Mouse (Mus musculus) small intestine, adult 2 months (tissue): ENCODE data around the gene Cacng2.

Experiments
- CTCF ChIP-seq: fragments of 200-500 bp; IDR thresholded peaks from 2 replicates; pipeline ENCODE4 v1.5.1; 2012; ENCODE audit warnings: low read depth, mild to moderate bottlenecking, control low read depth, inconsistent platforms, low read length, moderate library complexity, mixed read lengths; ENCODE audit not compliant: insufficient replicate concordance, insufficient read length; ENCODE audit errors: extremely low read depth
- POLR2A ChIP-seq: fragments of 200-500 bp; IDR thresholded peaks from 2 replicates; pipeline ENCODE4 v1.6.1; 2012; ENCODE audit warnings: low read depth, mild to moderate bottlenecking, control low read depth, inconsistent platforms, low read length, moderate library complexity

GRCm38 (mm10) chr15:77983391-77983790 lies 136.4 kb downstream of the Cacng2 start:
- no peak for TF ChIP-seq CTCF
- TF ChIP-seq POLR2A: no peak
